Mouse (Mus musculus): ENCODE results near the gene 2310046K23Rik.
"Not testable (repeated sequence)": the region's sequence is repeated elsewhere in the genome, so short reads cannot be mapped to it uniquely, and the experiment has no call there.

Gene 2310046K23Rik

GRCm38 (mm10) chr3:92534411-92534810, at the start of gene 2310046K23Rik:
Gene 2310046K23Rik (minus strand): TSS chr3:92534511.
- in situ Hi-C loops (cut with MboI; ENCODE audit: low pct_unique_long_range_greater_than_20kb in 1 of 2, low sequenced_read_pairs in 2 of 2, unreplicated experiment in 1 of 2): no loop called here

DNA sequence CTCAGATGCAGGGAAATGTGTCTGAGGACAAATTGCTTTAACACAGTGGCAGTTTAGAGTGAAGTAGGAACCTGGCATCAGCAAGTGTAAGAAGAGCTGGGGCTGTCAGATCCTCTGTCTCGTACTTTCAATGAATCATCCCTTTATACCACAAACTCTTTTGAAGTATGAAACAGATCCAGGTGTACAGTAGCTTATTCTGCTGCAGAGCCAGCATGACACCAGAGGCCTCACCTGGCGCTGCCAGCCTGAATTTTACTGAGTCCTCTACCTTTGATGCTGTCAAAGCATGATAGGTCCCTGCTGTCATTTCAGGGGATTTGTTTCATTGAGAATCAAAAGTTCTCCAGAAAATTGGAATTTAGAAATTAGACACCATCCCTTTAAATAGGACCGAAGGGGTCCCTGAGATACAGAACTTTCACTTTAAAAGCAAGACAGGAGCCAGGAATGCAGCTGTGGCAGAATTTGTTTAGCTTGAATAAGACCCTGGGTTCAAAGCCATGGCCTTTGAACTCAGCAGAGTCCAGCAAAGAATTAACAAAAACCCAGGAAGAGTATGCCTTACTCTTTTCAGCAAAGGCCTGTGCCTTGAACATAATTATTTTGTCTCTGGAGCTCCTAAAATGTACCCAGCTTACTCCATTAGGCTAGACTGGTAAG, 49.0 kb upstream of the 2310046K23Rik start:
- in situ Hi-C loops (cut with MboI; ENCODE audit: low pct_unique_long_range_greater_than_20kb in 1 of 2, low sequenced_read_pairs in 2 of 2, unreplicated experiment in 1 of 2): no loop called here

DNA sequence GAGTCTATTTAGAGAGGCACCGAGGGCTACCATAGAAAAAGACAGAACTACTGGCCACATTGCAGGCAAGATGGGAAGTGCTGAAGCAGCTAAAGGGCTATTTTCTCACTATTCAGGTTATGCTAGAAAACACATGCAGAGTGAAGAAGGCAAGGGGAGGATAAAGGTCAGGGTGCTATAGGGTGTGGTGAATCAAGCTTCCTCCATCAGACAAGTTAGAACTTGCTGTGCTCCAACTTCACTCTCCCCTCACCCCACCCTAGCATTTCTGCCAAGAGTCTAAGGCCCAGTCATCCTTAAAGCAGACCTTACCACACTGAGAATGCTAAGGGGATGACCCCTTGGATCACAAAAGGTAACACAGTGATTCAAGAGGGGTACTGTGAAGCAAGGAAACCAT, 45.2 kb upstream of the 2310046K23Rik start:
- in situ Hi-C loops (cut with MboI; ENCODE audit: low pct_unique_long_range_greater_than_20kb in 1 of 2, low sequenced_read_pairs in 2 of 2, unreplicated experiment in 1 of 2): no loop called here

DNA sequence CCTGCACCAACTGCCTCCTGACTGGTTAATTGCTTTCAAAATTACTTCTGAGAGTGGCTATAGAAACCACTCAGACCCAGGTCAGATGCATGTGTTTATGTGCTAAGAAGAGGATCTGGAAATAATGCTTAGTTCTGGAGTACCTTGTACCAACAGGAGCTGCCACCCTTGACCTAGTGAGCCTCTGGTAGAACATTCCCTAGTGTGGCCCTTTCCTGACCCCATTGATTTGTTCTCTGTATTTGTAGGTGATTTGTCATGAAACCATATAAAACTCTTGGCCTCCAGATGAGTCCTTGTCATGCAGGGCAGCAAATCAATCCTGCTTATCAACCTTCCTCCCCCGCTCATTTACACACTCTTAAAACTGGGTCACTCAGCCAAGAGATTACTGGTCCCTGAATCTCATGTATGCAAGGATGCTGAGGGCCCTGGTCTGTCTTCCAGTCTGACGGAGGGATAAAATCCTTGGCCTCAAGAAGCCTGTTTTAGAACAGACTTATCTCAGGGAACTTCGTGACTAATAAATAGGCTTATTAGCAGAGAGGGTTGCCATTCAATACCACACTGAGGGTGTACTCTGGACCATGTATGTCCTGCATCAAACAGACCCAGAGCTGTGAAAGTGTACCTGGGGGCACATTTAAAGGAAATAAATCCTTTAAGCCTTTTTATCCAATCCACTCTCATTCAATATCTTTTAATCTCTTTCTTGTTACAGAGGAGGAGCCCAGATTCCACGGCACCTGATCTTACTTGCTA, 44.5 kb upstream of the 2310046K23Rik start:
- in situ Hi-C loops (cut with MboI; ENCODE audit: low pct_unique_long_range_greater_than_20kb in 1 of 2, low sequenced_read_pairs in 2 of 2, unreplicated experiment in 1 of 2): no loop called here

GRCm38 (mm10) chr3:92573449-92574041, 39.2 kb upstream of the 2310046K23Rik start, which contains the start of gene Ivl:
Gene Ivl (minus strand): TSS chr3:92573735.
- in situ Hi-C loops (cut with MboI; ENCODE audit: low pct_unique_long_range_greater_than_20kb in 1 of 2, low sequenced_read_pairs in 2 of 2, unreplicated experiment in 1 of 2): no loop called here

DNA sequence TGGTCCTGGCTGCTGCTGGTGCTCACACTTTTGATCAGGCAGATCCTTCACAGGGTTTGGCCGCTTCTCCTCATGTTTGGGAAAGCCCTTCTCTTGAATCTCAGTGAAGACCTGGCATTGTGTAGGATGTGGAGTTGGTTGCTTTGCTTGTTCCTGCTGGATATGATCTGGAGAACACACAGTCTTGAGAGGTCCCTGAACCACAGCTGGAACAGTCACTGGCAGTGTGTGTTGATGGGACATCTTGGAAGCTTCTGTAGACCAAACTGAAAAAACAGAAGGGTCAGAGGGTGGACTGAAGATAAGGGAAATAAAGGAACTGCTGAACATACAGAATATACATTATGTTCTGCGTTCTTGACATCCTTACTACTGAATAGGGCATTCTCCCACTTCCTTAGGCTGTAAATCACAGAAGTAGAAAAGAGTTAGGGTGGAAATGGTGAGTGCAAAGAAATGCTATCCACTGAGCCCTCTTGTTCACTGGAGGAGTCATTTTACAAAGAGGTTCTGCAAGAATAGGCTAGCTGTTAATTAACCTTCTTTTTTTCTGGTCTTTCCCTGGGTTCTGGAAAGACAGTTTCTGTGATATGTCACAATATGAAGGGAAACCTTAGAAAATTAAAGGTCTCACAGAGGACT, 38.3 kb upstream of the 2310046K23Rik start:
- in situ Hi-C loops (cut with MboI; ENCODE audit: low pct_unique_long_range_greater_than_20kb in 1 of 2, low sequenced_read_pairs in 2 of 2, unreplicated experiment in 1 of 2): no loop called here

- in situ Hi-C loops (cut with MboI; ENCODE audit: low pct_unique_long_range_greater_than_20kb in 1 of 2, low sequenced_read_pairs in 2 of 2, unreplicated experiment in 1 of 2): no loop called here
Observed at GRCm38 (mm10) chr3:92568752-92569151, 34.4 kb upstream of the 2310046K23Rik start.

- in situ Hi-C loops (cut with MboI; ENCODE audit: low pct_unique_long_range_greater_than_20kb in 1 of 2, low sequenced_read_pairs in 2 of 2, unreplicated experiment in 1 of 2): no loop called here
Observed at GRCm38 (mm10) chr3:92565418-92565817, 31.1 kb upstream of the 2310046K23Rik start.

- in situ Hi-C loops (cut with MboI; ENCODE audit: low pct_unique_long_range_greater_than_20kb in 1 of 2, low sequenced_read_pairs in 2 of 2, unreplicated experiment in 1 of 2): loop anchor here in 1 of 2 experiments (25.0 kb wide), 1 partner anchor 375 kb away; the partner anchor contains the start of gene Lelp1
Observed at GRCm38 (mm10) chr3:92512325-92512724, 22.0 kb downstream of the 2310046K23Rik start.

DNA sequence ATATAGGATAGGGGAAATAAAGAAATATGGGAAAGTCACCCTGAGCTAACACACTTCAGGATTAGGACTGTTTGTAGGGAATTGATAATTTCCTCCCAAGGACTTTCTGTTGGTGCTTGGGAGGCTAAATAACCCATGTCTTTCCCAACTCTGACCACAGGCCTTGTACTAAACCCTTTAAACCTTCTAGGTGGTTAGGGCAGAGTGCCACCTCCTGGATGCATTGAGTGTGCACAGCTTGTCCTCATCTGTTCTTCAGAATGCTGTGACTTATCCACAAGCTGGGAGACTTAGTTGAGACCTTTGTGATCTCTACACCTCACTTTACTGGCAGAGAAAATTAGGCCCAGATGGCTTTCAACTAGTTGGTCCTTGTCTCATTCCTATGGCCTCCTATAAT, 23.5 kb downstream of the 2310046K23Rik start:
- in situ Hi-C loops (cut with MboI; ENCODE audit: low pct_unique_long_range_greater_than_20kb in 1 of 2, low sequenced_read_pairs in 2 of 2, unreplicated experiment in 1 of 2): loop anchor here in 1 of 2 experiments (25.0 kb wide), 1 partner anchor 373 kb away; the partner anchor contains the start of gene Lelp1

DNA sequence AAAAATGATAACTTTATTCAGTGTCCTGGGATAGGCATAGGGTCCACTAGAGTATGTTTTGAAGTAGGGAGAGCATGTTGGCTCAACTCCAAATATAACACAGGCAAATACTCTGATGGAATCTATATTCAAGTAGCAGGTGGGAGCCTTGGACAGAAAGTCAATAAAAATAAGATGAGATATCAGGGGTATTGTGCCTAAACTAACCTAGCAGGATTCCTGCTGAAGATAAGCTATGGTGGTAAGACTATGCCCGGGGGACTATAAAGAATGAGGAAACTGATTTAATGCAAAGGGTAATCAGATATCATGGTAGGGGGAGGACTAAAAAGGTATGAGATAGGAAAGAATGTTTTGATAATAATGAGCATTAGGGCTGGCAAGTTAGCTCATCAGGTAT, 26.1 kb downstream of the 2310046K23Rik start:
- in situ Hi-C loops (cut with MboI; ENCODE audit: low pct_unique_long_range_greater_than_20kb in 1 of 2, low sequenced_read_pairs in 2 of 2, unreplicated experiment in 1 of 2): loop anchor here in 1 of 2 experiments (25.0 kb wide), 1 partner anchor 371 kb away; the partner anchor contains the start of gene Lelp1

DNA sequence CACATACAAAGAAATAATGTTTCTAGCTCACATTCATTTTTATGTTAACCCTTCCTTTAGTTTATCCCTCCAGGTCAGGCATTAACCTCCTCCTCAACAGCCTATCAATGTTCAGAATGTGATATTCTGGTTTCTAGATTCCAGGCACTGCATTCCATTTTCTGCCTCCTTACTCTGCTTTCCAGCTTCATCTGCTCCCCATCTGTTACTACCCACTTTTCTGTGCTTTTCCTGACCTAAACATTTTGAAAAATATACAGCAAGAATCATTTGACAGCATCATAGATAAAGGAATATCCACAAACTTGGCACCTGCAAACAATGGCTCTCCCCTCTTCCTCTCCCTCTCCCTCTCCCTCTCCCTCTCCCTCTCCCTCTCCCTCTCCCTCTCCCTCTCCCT, 30.8 kb downstream of the 2310046K23Rik start:
- in situ Hi-C loops (cut with MboI; ENCODE audit: low pct_unique_long_range_greater_than_20kb in 1 of 2, low sequenced_read_pairs in 2 of 2, unreplicated experiment in 1 of 2): loop anchor here in 1 of 2 experiments (25.0 kb wide), 1 partner anchor 366 kb away; the partner anchor contains the start of gene Lelp1

DNA sequence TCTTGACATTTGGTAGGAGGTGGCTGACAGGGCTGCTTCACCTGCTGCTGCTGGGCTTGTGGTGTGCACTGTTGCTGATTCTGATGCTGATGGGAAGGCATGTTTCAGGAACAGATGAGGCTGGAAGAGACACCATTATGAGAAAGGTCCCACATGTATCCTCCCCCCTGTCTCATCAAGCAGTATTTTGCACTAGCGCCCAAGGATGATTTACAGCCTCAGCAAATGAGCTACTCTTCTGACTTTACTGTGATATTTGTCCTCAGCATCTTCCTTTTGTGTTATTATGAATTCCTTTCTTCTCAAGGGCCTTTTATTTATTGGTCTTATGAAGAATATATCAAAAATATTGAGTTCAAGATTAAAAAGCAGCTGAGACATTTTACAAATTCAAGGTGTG, 33.9 kb downstream of the 2310046K23Rik start, which contains the start of gene Sprr4:
Sprr4 (minus strand) TSS at position 101 of the 400 bp plus-strand sequence.
- in situ Hi-C loops (cut with MboI; ENCODE audit: low pct_unique_long_range_greater_than_20kb in 1 of 2, low sequenced_read_pairs in 2 of 2, unreplicated experiment in 1 of 2): loop anchor here in 1 of 2 experiments (25.0 kb wide), 1 partner anchor 363 kb away; the partner anchor contains the start of gene Lelp1

DNA sequence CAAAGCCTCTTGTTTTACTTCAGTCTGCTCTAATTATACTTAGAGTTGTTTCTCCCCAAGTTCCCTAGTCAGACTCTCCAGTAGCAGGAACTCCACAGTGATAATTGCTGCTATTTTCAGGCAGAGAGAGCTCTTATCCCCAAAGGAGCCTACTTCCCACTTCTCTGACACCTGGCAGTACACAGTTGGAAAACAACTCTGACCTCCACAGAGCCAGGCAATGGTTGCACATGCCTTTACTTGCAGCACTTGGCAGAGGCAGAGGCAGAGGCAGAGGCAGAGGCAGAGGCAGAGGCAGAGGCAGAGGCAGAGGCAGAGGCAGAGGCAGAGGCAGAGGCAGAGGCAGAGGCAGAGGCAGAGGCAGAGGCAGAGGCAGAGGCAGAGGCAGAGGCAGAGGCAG, 44.0 kb downstream of the 2310046K23Rik start:
- in situ Hi-C loops (cut with MboI; ENCODE audit: low pct_unique_long_range_greater_than_20kb in 1 of 2, low sequenced_read_pairs in 2 of 2, unreplicated experiment in 1 of 2): not testable (repeated sequence)

DNA sequence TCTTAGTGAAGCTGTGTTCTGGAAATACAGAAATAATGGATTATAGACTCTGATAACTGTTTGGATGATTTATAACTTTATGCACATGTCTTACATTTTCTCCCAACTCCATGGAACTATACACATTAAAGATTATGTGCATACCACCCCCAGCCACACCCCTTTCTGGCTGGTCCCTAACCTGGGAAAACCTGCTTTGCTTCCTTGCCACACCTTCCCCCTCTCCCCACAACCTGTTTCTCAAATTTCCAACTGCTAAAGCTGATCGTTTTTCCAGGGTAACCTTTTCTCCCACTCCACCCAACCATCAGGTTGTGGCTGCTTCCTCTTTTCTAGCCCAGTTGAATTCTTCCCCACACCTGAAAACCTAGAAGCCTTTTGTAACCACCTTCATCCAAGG, 48.0 kb downstream of the 2310046K23Rik start:
- in situ Hi-C loops (cut with MboI; ENCODE audit: low pct_unique_long_range_greater_than_20kb in 1 of 2, low sequenced_read_pairs in 2 of 2, unreplicated experiment in 1 of 2): no loop called here

DNA sequence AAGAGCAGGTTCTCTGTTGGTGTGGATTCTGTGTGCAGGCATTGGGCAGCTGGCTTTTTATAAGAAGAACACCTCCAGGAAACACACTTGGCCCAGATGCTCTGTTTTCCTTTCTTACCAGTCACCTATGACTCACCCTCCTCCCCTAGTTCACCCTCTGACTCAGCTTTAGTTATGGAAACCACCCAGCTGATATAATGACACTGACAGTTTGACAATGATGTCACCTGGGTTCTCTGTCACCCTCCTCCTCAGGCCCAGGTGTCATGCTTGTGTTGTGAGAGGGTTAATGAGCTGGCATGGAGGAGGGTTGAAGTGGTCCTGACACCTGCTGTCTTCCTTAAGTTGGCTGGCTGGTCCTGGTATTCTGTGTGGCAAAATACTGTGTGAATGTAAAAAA, 48.4 kb downstream of the 2310046K23Rik start, which contains the start of gene Sprr1a:
Sprr1a (minus strand) TSS at position 33 of the 400 bp plus-strand sequence.
- in situ Hi-C loops (cut with MboI; ENCODE audit: low pct_unique_long_range_greater_than_20kb in 1 of 2, low sequenced_read_pairs in 2 of 2, unreplicated experiment in 1 of 2): no loop called here

All from mouse embryonic stem cell (cell line).